Mouse (Mus musculus) forebrain, embryonic 11.5 days (tissue): Measurements from ENCODE around the gene Neurod6. TPM values are rescaled to one million over a fixed set of nuclear protein-coding genes. Genes with fewer than 3 reads are reported as not detected.

Source experiments
- ATAC-seq: fragments of 200-750 bp; cut with Nextera tagmentation; replicated peaks from 2 replicates; pipeline ENCODE4 v1.8.0; 2017; ENCODE audit warnings: moderate TSS enrichment; ENCODE audit not compliant: low FRiP score
- DNase-seq: peaks from one replicate; pipeline ENCODE4 v3.0.0-alpha.2; 2017; ENCODE audit warnings: low spot score
- H3K27ac ChIP-seq: fragments of 300-500 bp; sonication (generic); 2 replicates; pipeline ENCODE4 v1.5.1; 2014; ENCODE audit warnings: low read depth, low read length
- H3K27me3 ChIP-seq: fragments of 300-500 bp; sonication (generic); 2 replicates; pipeline ENCODE4 v1.6.1; 2014; ENCODE audit warnings: mild to moderate bottlenecking, low read length, mixed read lengths; ENCODE audit not compliant: control insufficient read depth, insufficient read depth
- H3K36me3 ChIP-seq: fragments of 300-500 bp; sonication (generic); 2 replicates; pipeline ENCODE4 v1.6.1; 2014; ENCODE audit warnings: mild to moderate bottlenecking, low read length, moderate library complexity, mixed read lengths; ENCODE audit not compliant: control insufficient read depth, insufficient read depth
- H3K4me1 ChIP-seq: fragments of 300-500 bp; sonication (generic); replicated peaks from 2 replicates; pipeline ENCODE4 v1.6.1; 2014; ENCODE audit warnings: low read length, mixed read lengths; ENCODE audit not compliant: control insufficient read depth, insufficient read depth
- H3K4me2 ChIP-seq: fragments of 300-500 bp; sonication (generic); 2 replicates; pipeline ENCODE4 v1.6.1; 2014; ENCODE audit warnings: low read depth, mild to moderate bottlenecking, low read length, moderate library complexity, mixed read lengths; ENCODE audit not compliant: severe bottlenecking
- H3K4me3 ChIP-seq: fragments of 300-500 bp; sonication (generic); 2 replicates; pipeline ENCODE4 v1.5.1; 2014; ENCODE audit warnings: low read depth, low read length
- H3K9ac ChIP-seq: fragments of 300-500 bp; sonication (generic); 2 replicates; pipeline ENCODE4 v1.6.1; 2014; ENCODE audit warnings: low read length
- H3K9me3 ChIP-seq: fragments of 300-500 bp; sonication (generic); 2 replicates; pipeline ENCODE4 v1.6.1; 2016; ENCODE audit warnings: low read length, mixed read lengths; ENCODE audit not compliant: control insufficient read depth
- WGBS: fragments of 180-500 bp; shearing (Covaris S2); extraction: QIAGEN DNeasy Blood & Tissue Kit; methylation state at CpG from one replicate; pipeline ENCODE4 v1.1.7; 2014; 5-methylcytosine and 5-hydroxymethylcytosine counted together
- polyA plus RNA-seq: library from polyadenylated mRNA; unstranded; fragments of >200 nt; fragmentation: Nextera tagmentation; extraction: Ambion mirVana; gene quantifications from 2 replicates; pipeline ENCODE4 v1.2.1, GENCODE M21; 2014

The Neurod6 gene
- polyA plus RNA-seq, 1 experiment from 2014 or later = 7.6 TPM

GRCm38 (mm10) chr6:55683506-55683905 is 2.4 kb upstream of the Neurod6 start:
- 84% methylated on average over 4 of the region's 4 CpGs for WGBS
- DNase-seq = no peak

GRCm38 (mm10) chr6:55682886-55683285 is 1.8 kb upstream of the Neurod6 start:
- 73% methylated on average over 7 of the region's 7 CpGs for WGBS

More at GRCm38 (mm10) chr6:55683506-55683905, 2.4 kb upstream of the Neurod6 start:
- H3K36me3 ChIP-seq = no peaks in the 10 kb centered on the region
- H3K4me2 ChIP-seq = no peak overlapping the region
- H3K4me1 ChIP-seq = peaks cover 2% of the 10 kb centered on the region; the same call in 1 of the 2 replicates
- H3K27me3 ChIP-seq = no peaks in the 10 kb centered on the region
- H3K27ac ChIP-seq = no peak overlapping the region
- no peak overlapping the region for H3K9ac ChIP-seq
- no peaks in the 10 kb centered on the region for H3K9me3 ChIP-seq
- no peak for ATAC-seq
- no peak overlapping the region for H3K4me3 ChIP-seq

GRCm38 (mm10) chr6:55678571-55679185 is 2.4 kb downstream of the Neurod6 start:
- Histone ChIP-seq H3K27me3 (no peaks in the 10 kb centered on the region), H3K9ac (no peak overlapping the region), H3K4me3 (no peak overlapping the region), H3K27ac (no peak overlapping the region), H3K36me3 (no peaks in the 10 kb centered on the region), H3K4me1 (peaks cover 2% of the 10 kb centered on the region; the same call in 1 of the 2 replicates), H3K9me3 (no peaks in the 10 kb centered on the region), H3K4me2 (no peak overlapping the region)
- WGBS = 83% methylated on average over 7 of the region's 7 CpGs
- DNase-seq (no peak), ATAC-seq (no peak)

More at GRCm38 (mm10) chr6:55682886-55683285, 1.8 kb upstream of the Neurod6 start:
- Histone ChIP-seq H3K36me3 (no peaks in the 10 kb centered on the region), H3K27me3 (no peaks in the 10 kb centered on the region), H3K4me3 (no peak overlapping the region), H3K4me1 (peaks cover 2% of the 10 kb centered on the region; the same call in 1 of the 2 replicates), H3K9ac (no peak overlapping the region), H3K9me3 (no peaks in the 10 kb centered on the region), H3K4me2 (no peak overlapping the region), H3K27ac (no peak overlapping the region)
- DNase-seq = no peak
- no peak for ATAC-seq

- DNase-seq = no peak
- H3K4me3 ChIP-seq = peak overlapping the region; percentile 31
- ATAC-seq = no peak
- H3K27me3 ChIP-seq = no peaks in the 10 kb centered on the region
- 15% methylated on average over 8 of the region's 8 CpGs for WGBS
- H3K9me3 ChIP-seq = no peaks in the 10 kb centered on the region
- no peak overlapping the region for H3K27ac ChIP-seq
- peaks cover 2% of the 10 kb centered on the region; the same call in 1 of the 2 replicates for H3K4me1 ChIP-seq
- H3K9ac ChIP-seq = peak overlapping the region; percentile 54
- H3K36me3 ChIP-seq = no peaks in the 10 kb centered on the region
- peak overlapping the region; percentile 78 for H3K4me2 ChIP-seq
These were observed 3.7 kb downstream of the Neurod6 start for GRCm38 (mm10) chr6:55677326-55677725.

GRCm38 (mm10) chr6:55676663-55677311 is 4.3 kb downstream of the Neurod6 start:
- ATAC-seq (peak; percentile 81), DNase-seq (peak; percentile 72)
- peaks cover 2% of the 10 kb centered on the region; the same call in 1 of the 2 replicates for H3K4me1 ChIP-seq
- H3K4me3 ChIP-seq = peak overlapping the region; percentile 31
- peak overlapping the region; percentile 54 for H3K9ac ChIP-seq
- 3% methylated on average over 27 of the region's 27 CpGs for WGBS
- H3K4me2 ChIP-seq = peak overlapping the region; percentile 78
- no peak overlapping the region for H3K27ac ChIP-seq
- H3K27me3 ChIP-seq = no peaks in the 10 kb centered on the region
- no peaks in the 10 kb centered on the region for H3K9me3 ChIP-seq
- H3K36me3 ChIP-seq = no peaks in the 10 kb centered on the region

GRCm38 (mm10) chr6:55676141-55676662 is 4.9 kb downstream of the Neurod6 start:
- WGBS = 68% methylated on average over 6 of the region's 6 CpGs

GRCm38 (mm10) chr6:55667801-55668200 is 13.3 kb downstream of the Neurod6 start:
- Histone ChIP-seq H3K4me2 (no peak overlapping the region), H3K27ac (no peak overlapping the region), H3K27me3 (no peaks in the 10 kb centered on the region), H3K9me3 (no peaks in the 10 kb centered on the region), H3K36me3 (no peaks in the 10 kb centered on the region), H3K4me1 (no peaks in the 10 kb centered on the region), H3K9ac (no peak overlapping the region), H3K4me3 (no peak overlapping the region)
- no peak for ATAC-seq
- 74% methylated on average over 3 of the region's 3 CpGs for WGBS
- DNase-seq = no peak

More at GRCm38 (mm10) chr6:55676141-55676662, 4.9 kb downstream of the Neurod6 start:
- no peaks in the 10 kb centered on the region for H3K9me3 ChIP-seq
- no peaks in the 10 kb centered on the region for H3K27me3 ChIP-seq
- DNase-seq (no peak), ATAC-seq (no peak)
- H3K9ac ChIP-seq = no peak overlapping the region
- no peaks in the 10 kb centered on the region for H3K36me3 ChIP-seq
- H3K27ac ChIP-seq = no peak overlapping the region
- no peak overlapping the region for H3K4me3 ChIP-seq
- H3K4me1 ChIP-seq = no peaks in the 10 kb centered on the region; the same call in 1 of the 2 replicates
- H3K4me2 ChIP-seq = peak overlapping the region; percentile 78

- Histone ChIP-seq H3K4me3 (no peak overlapping the region), H3K9ac (no peak overlapping the region), H3K27me3 (no peaks in the 10 kb centered on the region), H3K36me3 (no peaks in the 10 kb centered on the region), H3K4me2 (no peak overlapping the region), H3K9me3 (no peaks in the 10 kb centered on the region), H3K4me1 (no peaks in the 10 kb centered on the region), H3K27ac (no peak overlapping the region)
- no peak for ATAC-seq
- WGBS = 76% methylated on average over 5 of the region's 5 CpGs
- no peak for DNase-seq
These were observed 19.7 kb downstream of the Neurod6 start for GRCm38 (mm10) chr6:55661126-55661915.
